In the genomic region with DNA sequence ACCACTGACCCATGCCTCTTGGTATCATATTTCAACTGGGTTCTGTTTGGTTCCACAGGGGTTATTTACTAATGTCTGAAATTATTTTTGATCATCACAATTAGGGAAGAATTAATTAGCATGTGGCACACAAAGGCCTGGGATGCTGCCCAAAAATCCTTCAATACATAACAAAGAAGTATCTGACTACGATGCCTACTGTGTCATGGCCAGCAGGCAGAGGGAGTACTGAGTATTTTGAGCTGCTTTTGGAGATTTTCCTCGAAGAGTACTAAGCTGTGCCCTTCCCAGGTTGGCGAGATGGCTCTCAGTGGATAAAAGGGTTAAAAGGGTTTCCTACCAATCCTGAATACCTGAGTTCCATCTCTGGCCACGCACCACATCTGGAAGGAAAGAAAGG, we compare ENCODE assay signal across 33 mouse cellular contexts.
A peak's percentile ranks its signal among the peaks of the same experiment; 100 is the strongest.
DNase-seq lines count a peak whose midpoint lies in the region; ATAC-seq and TF ChIP-seq lines count a peak whose summit lies in the region.
"Had no signal": no experiment of that assay in that cellular context is flagged by ENCODE, and none has a peak within 500 bp of the region (broad histone marks: within the 10 kb centered on the region; RNA-seq: fewer than 3 reads in every experiment).

No protein-coding gene starts in this region.

- no peak for TF ChIP-seq POLR2A in brain, embryonic 14.5 days (IDR thresholded peaks at IDR 0.05; ENCODE audit: borderline replicate concordance, extremely low read depth, insufficient read depth, insufficient read length, poor library complexity, severe bottlenecking)

- no peak for TF ChIP-seq CTCF in midbrain, postnatal 0 days (IDR thresholded peaks at IDR 0.05)
- no peak for TF ChIP-seq CTCF in brain, embryonic 14.5 days (IDR thresholded peaks at IDR 0.05; ENCODE audit: borderline replicate concordance, extremely low read depth, insufficient read depth, insufficient read length)

- no peak overlapping the region for H3K9ac ChIP-seq in midbrain, embryonic 15.5 days
- no peak overlapping the region for H3K9ac ChIP-seq in midbrain, postnatal 0 days (replicated peaks; ENCODE audit: low read length, poor library complexity, severe bottlenecking)
- no peak overlapping the region for H3K9ac ChIP-seq in forebrain, embryonic 13.5 days
- H3K9ac ChIP-seq: heart, embryonic 12.5 days; hindbrain, embryonic 14.5 days; liver, embryonic 12.5 days; liver, postnatal 0 days; neural tube, embryonic 13.5 days had no signal

- H3K4me1 ChIP-seq in midbrain, embryonic 15.5 days: no peaks in the 10 kb centered on the region
- no peaks in the 10 kb centered on the region for H3K4me1 ChIP-seq in midbrain, postnatal 0 days (ENCODE audit: insufficient read depth, low read length)
- H3K4me1 ChIP-seq in forebrain, embryonic 13.5 days: peaks cover 18% of the 10 kb centered on the region
- H3K4me1 ChIP-seq: heart, embryonic 12.5 days; liver, embryonic 12.5 days; megakaryocyte, embryonic 14.5 days; neural tube, embryonic 13.5 days had no signal

- no peaks in the 10 kb centered on the region for H3K36me3 ChIP-seq in midbrain, embryonic 15.5 days (replicated peaks)
- H3K36me3 ChIP-seq in midbrain, postnatal 0 days (ENCODE audit: insufficient read depth, low read length): no peaks in the 10 kb centered on the region
- no peaks in the 10 kb centered on the region for H3K36me3 ChIP-seq in forebrain, embryonic 13.5 days (ENCODE audit: poor library complexity, severe bottlenecking)
- H3K36me3 ChIP-seq: heart, embryonic 12.5 days; liver, embryonic 12.5 days; neural tube, embryonic 13.5 days had no signal

- H3K4me2 ChIP-seq in midbrain, embryonic 15.5 days: no peak overlapping the region
- H3K4me2 ChIP-seq in midbrain, postnatal 0 days (ENCODE audit: low read depth, low read length, poor library complexity, severe bottlenecking): no peak overlapping the region
- peak overlapping the region; percentile 31; the same call in 1 of the 2 replicates for H3K4me2 ChIP-seq in forebrain, embryonic 13.5 days
- H3K4me2 ChIP-seq: heart, embryonic 12.5 days; hindbrain, embryonic 14.5 days; liver, embryonic 12.5 days; neural tube, embryonic 13.5 days had no signal

- DNase-seq in midbrain, postnatal 0 days (ENCODE audit: low spot score): no peak
- peak; percentile 66 for DNase-seq in brain, embryonic 14.5 days (ENCODE audit: low read depth)
- peak; percentile 4 for DNase-seq in retina, embryonic 14.5 days (ENCODE audit: low spot score)
- DNase-seq in spleen, postnatal 4 days (ENCODE audit: low spot score in 2 of 2): no peak
- no peak for DNase-seq in cerebellum, adult 9-10 months
- DNase-seq: adrenal gland, adult 2 months; adrenal gland, postnatal 36 days; B cell, adult 2 months; cerebellum, adult 11 months; cerebellum, postnatal 10 days; gastrocnemius, adult 2 months; heart, adult 2 months; kidney, adult 11 months; kidney, postnatal 14 days; left cerebral cortex, postnatal 4 days; liver, postnatal 0 days; lung, postnatal 4 days; right cerebral cortex, postnatal 25 days; spleen, adult 18-20 months; thymus, adult 18-20 months; thymus, postnatal 25 days had no signal

- no peak overlapping the region for H3K4me3 ChIP-seq in midbrain, embryonic 15.5 days
- no peak overlapping the region for H3K4me3 ChIP-seq in midbrain, postnatal 0 days (ENCODE audit: low read depth, low read length)
- H3K4me3 ChIP-seq in forebrain, embryonic 13.5 days: no peak overlapping the region
- H3K4me3 ChIP-seq: erythroblast, embryonic 14.5 days; gastrocnemius, adult 2 months; heart, adult 2 months; heart, embryonic 12.5 days; liver, embryonic 12.5 days; megakaryocyte, embryonic 14.5 days; neural tube, embryonic 13.5 days had no signal

- no peaks in the 10 kb centered on the region for H3K27me3 ChIP-seq in midbrain, embryonic 15.5 days (replicated peaks)
- H3K27me3 ChIP-seq in midbrain, postnatal 0 days (ENCODE audit: insufficient read depth, low read length): no peaks in the 10 kb centered on the region
- H3K27me3 ChIP-seq in forebrain, embryonic 13.5 days: no peaks in the 10 kb centered on the region
- H3K27me3 ChIP-seq: heart, embryonic 12.5 days; liver, embryonic 12.5 days; megakaryocyte, embryonic 14.5 days; neural tube, embryonic 13.5 days had no signal

- 69% methylated on average over 4 of the region's 4 CpGs for WGBS in midbrain, embryonic 15.5 days
- whole genome bisulfite sequencing in midbrain, postnatal 0 days: 77% methylated on average over 4 of the region's 4 CpGs
- WGBS in forebrain, embryonic 13.5 days: 27% methylated on average over 4 of the region's 4 CpGs

- no peaks in the 10 kb centered on the region for H3K9me3 ChIP-seq in midbrain, embryonic 15.5 days
- no peaks in the 10 kb centered on the region for H3K9me3 ChIP-seq in midbrain, postnatal 0 days (ENCODE audit: low read length)
- no peaks in the 10 kb centered on the region for H3K9me3 ChIP-seq in forebrain, embryonic 13.5 days (replicated peaks)
- H3K9me3 ChIP-seq: heart, embryonic 12.5 days; liver, embryonic 12.5 days; megakaryocyte, embryonic 14.5 days; neural tube, embryonic 13.5 days had no signal

- no peak overlapping the region for H3K27ac ChIP-seq in midbrain, embryonic 15.5 days
- no peak overlapping the region for H3K27ac ChIP-seq in midbrain, postnatal 0 days (ENCODE audit: low read depth, low read length)
- H3K27ac ChIP-seq in forebrain, embryonic 13.5 days: no peak overlapping the region
- H3K27ac ChIP-seq: gastrocnemius, adult 2 months; heart, adult 2 months; hindbrain, embryonic 14.5 days; liver, embryonic 12.5 days; neural tube, embryonic 13.5 days; stomach, postnatal 0 days had no signal

- 0 out of 2 replicates have a peak, but pooled peaks have one; percentile 50 for ATAC-seq in midbrain, embryonic 15.5 days (replicated peaks)
- no peak for ATAC-seq in midbrain, postnatal 0 days (ENCODE audit: low FRiP score)
- peak; percentile 78 for ATAC-seq in forebrain, embryonic 13.5 days
- ATAC-seq: activated CD4-positive, CD25-positive, alpha-beta regulatory T cell, adult 4 months; inflammation-experienced regulatory T-cells, adult 6 months; liver, embryonic 12.5 days; liver, postnatal 0 days; lung, postnatal 0 days had no signal

Comparison
In these comparisons a context has a peak if more than half of its experiments do, and no peak if none do; other contexts are left out.
1. DNase-seq: peak in brain, embryonic 14.5 days (single experiment) and retina, embryonic 14.5 days (single experiment); none in midbrain, postnatal 0 days (single experiment), spleen, postnatal 4 days (0 of 2) and cerebellum, adult 9-10 months (single experiment).